Mouse (Mus musculus): Measurements from ENCODE around the gene Ncam2. TPM values are rescaled to one million over a fixed set of nuclear protein-coding genes. Genes with fewer than 3 reads are reported as not detected.

Ncam2 gene
- total RNA-seq, 2 experiments from 2014 or later, result 68.4 to 69.0 TPM

GRCm38 (mm10) chr16:81285882-81286281, 85.4 kb downstream of the Ncam2 start:
- no peak for DNase-seq (ENCODE audit: low spot score in 2 of 2)

GRCm38 (mm10) chr16:81303806-81304205, 103.3 kb downstream of the Ncam2 start:
- DNase-seq (ENCODE audit: low spot score in 2 of 2), result no peak

- DNase-seq (ENCODE audit: low spot score in 2 of 2), result no peak
These were observed 108.7 kb downstream of the Ncam2 start for GRCm38 (mm10) chr16:81309215-81309614.

- no peak for DNase-seq (ENCODE audit: low spot score in 2 of 2)
These were observed 118.5 kb downstream of the Ncam2 start for GRCm38 (mm10) chr16:81319037-81319436.

GRCm38 (mm10) chr16:81330539-81330938, 130.0 kb downstream of the Ncam2 start:
- peak; percentile 55 to 67 for DNase-seq (ENCODE audit: low spot score in 2 of 2)

- DNase-seq (ENCODE audit: low spot score in 2 of 2), result no peak
These were observed 165.4 kb downstream of the Ncam2 start for GRCm38 (mm10) chr16:81365901-81366300.

GRCm38 (mm10) chr16:81374234-81374633, 173.7 kb downstream of the Ncam2 start:
- no peak for DNase-seq (ENCODE audit: low spot score in 2 of 2)

- DNase-seq (ENCODE audit: low spot score in 2 of 2), result no peak
These were observed 179.9 kb downstream of the Ncam2 start for GRCm38 (mm10) chr16:81380434-81380833.

GRCm38 (mm10) chr16:81388646-81389045, 188.1 kb downstream of the Ncam2 start:
- no peak for DNase-seq (ENCODE audit: low spot score in 2 of 2)

- DNase-seq (ENCODE audit: low spot score in 2 of 2), result no peak
These were observed 234.1 kb downstream of the Ncam2 start for GRCm38 (mm10) chr16:81434559-81434958.

GRCm38 (mm10) chr16:81437091-81437867, 236.8 kb downstream of the Ncam2 start:
- DNase-seq (ENCODE audit: low spot score in 2 of 2), result no peak

GRCm38 (mm10) chr16:81437868-81438249, 237.4 kb downstream of the Ncam2 start:
- no peak for DNase-seq (ENCODE audit: low spot score in 2 of 2)

GRCm38 (mm10) chr16:81450851-81451250, 250.4 kb downstream of the Ncam2 start:
- no peak for DNase-seq (ENCODE audit: low spot score in 2 of 2)

GRCm38 (mm10) chr16:81452988-81453387, 252.5 kb downstream of the Ncam2 start:
- no peak for DNase-seq (ENCODE audit: low spot score in 2 of 2)

GRCm38 (mm10) chr16:81454472-81454871, 254.0 kb downstream of the Ncam2 start:
- DNase-seq (ENCODE audit: low spot score in 2 of 2), result no peak

- DNase-seq (ENCODE audit: low spot score in 2 of 2), result peak; percentile 15 to 20
These were observed 262.2 kb downstream of the Ncam2 start for GRCm38 (mm10) chr16:81462731-81463130.

- no peak for DNase-seq (ENCODE audit: low spot score in 2 of 2)
These were observed 272.4 kb downstream of the Ncam2 start for GRCm38 (mm10) chr16:81472925-81473324.

- DNase-seq (ENCODE audit: low spot score in 2 of 2), result no peak
These were observed 280.6 kb downstream of the Ncam2 start for GRCm38 (mm10) chr16:81481058-81481457.

- DNase-seq (ENCODE audit: low spot score in 2 of 2), result no peak
These were observed 295.6 kb downstream of the Ncam2 start for GRCm38 (mm10) chr16:81496111-81496510.

- no peak for DNase-seq (ENCODE audit: low spot score in 2 of 2)
These were observed 302.1 kb downstream of the Ncam2 start for GRCm38 (mm10) chr16:81502578-81502977.

GRCm38 (mm10) chr16:81536230-81536629, 335.7 kb downstream of the Ncam2 start:
- DNase-seq (ENCODE audit: low spot score in 2 of 2), result no peak

GRCm38 (mm10) chr16:81587565-81588107, 387.1 kb downstream of the Ncam2 start:
- DNase-seq (ENCODE audit: low spot score in 2 of 2), result no peak

- DNase-seq (ENCODE audit: low spot score in 2 of 2), result no peak
These were observed 422.8 kb downstream of the Ncam2 start for GRCm38 (mm10) chr16:81623276-81623675.

All from layer of hippocampus, postnatal 10 days (tissue).